Comparison of ENCODE assay signal across 8 mouse cellular contexts in the genomic region with DNA sequence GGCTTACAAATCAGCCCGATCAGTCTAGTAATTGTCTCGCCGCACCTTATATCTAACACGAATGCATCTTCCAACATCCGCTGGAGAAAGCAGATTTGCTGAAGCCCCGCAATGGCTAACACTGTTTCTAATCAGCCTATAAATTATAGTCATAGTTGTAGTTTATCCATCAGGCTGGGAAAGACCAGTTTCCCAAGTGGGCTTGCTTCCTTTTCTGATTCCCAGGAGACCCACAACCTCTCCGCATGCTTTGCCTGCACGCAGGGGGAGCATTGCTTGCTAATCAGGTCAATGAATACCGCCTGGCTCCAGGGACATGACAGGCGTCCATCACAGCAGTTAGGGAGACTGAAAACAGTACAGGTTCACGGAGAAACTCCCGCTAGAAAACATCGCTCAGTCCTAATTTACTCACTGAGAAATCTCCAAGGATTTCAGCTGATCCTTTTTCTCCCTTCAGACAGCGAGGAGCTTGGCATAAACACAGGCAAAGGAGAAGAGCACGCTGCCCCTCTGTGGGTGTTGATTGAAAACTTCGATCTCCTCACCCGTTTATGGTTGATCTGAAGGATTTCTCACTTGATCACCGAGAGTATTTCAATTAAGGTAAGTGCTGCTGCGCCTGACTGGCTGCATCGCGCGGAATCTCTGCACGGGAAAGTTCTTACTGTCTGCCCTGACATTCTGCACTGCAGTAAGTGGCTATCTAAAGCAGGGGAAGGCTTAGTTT.
DNase-seq lines count a peak whose midpoint lies in the region; ATAC-seq lines count a peak whose summit lies in the region.

No protein-coding gene starts in this region.

- H3K27ac ChIP-seq in neural tube, embryonic 14.5 days (ENCODE audit: low read depth, low read length) = peak overlapping the region; percentile 12; the same call in 1 of the 2 replicates

- peak overlapping the region; percentile 91 for H3K4me2 ChIP-seq in neural tube, embryonic 14.5 days (ENCODE audit: low read depth, low read length)

- no peaks in the 10 kb centered on the region for H3K36me3 ChIP-seq in neural tube, embryonic 14.5 days (ENCODE audit: control insufficient read depth, insufficient read depth, low read length)

- H3K9me3 ChIP-seq in neural tube, embryonic 14.5 days (ENCODE audit: control insufficient read depth, low read length) = no peaks in the 10 kb centered on the region

- H3K4me1 ChIP-seq in neural tube, embryonic 14.5 days (ENCODE audit: control insufficient read depth, insufficient read depth, low read length) = no peaks in the 10 kb centered on the region

- WGBS in neural tube, embryonic 14.5 days = 8% methylated on average over 23 of the region's 23 CpGs

- H3K27me3 ChIP-seq in neural tube, embryonic 14.5 days (ENCODE audit: control insufficient read depth, insufficient read depth, low read length) = no peaks in the 10 kb centered on the region

- peak overlapping the region; percentile 53 for H3K9ac ChIP-seq in neural tube, embryonic 14.5 days (replicated peaks; ENCODE audit: low read depth, low read length)

- peak overlapping the region; percentile 46 for H3K4me3 ChIP-seq in neural tube, embryonic 14.5 days (ENCODE audit: low read depth, low read length)

- no peak for DNase-seq in cerebellum, adult 8-10 months
- peak; percentile 23 for DNase-seq in right cerebral cortex, adult 18-20 months
- no peak for DNase-seq in right cerebral cortex, postnatal 14 days
- peak; percentile 35 to 43 for DNase-seq in layer of hippocampus, postnatal 36 days
- no peak for DNase-seq in urinary bladder, postnatal 25 days (ENCODE audit: low spot score)

- 0 out of 2 replicates have a peak, but pooled peaks have one; percentile 56 for ATAC-seq in cerebellum, adult (ENCODE audit: insufficient number of reproducible peaks, low FRiP score, low TSS enrichment)
- peak; percentile 67 for ATAC-seq in neural tube, embryonic 14.5 days (ENCODE audit: low read depth)
- no peak for ATAC-seq in monocyte, adult 5-6 weeks (replicated peaks; ENCODE audit: insufficient number of reproducible peaks, low FRiP score, low TSS enrichment, poor library complexity, severe bottlenecking)

Comparison
In these comparisons a context has a peak if more than half of its experiments do, and no peak if none do; other contexts are left out.
1. DNase-seq: peak in right cerebral cortex, adult 18-20 months (single experiment) and layer of hippocampus, postnatal 36 days (2 of 2); none in cerebellum, adult 8-10 months (single experiment), right cerebral cortex, postnatal 14 days (single experiment) and urinary bladder, postnatal 25 days (single experiment).